Mouse (Mus musculus) forebrain, postnatal 0 days (tissue): ENCODE measurements around the gene Gm5127. TPM values are rescaled to one million over a fixed set of nuclear protein-coding genes. Genes with fewer than 3 reads are reported as not detected.

Experiments
- ATAC-seq: fragments of 200-750 bp; cut with Nextera tagmentation; 2 replicates; pipeline ENCODE4 v1.8.0; 2017; ENCODE audit warnings: mild to moderate bottlenecking, moderate library complexity
- DNase-seq: peaks from one replicate; pipeline ENCODE4 v3.0.0-alpha.2; 2015
- H3K27ac ChIP-seq: fragments of 300-500 bp; sonication (generic); 2 replicates; pipeline ENCODE4 v1.5.1; 2014; ENCODE audit warnings: low read depth, mild to moderate bottlenecking, antibody characterized with exemption, low read length, moderate library complexity, mixed read lengths
- H3K27me3 ChIP-seq: fragments of 300-500 bp; sonication (generic); 2 replicates; pipeline ENCODE4 v1.6.1; 2014; ENCODE audit warnings: mild to moderate bottlenecking, low read length, mixed read lengths; ENCODE audit not compliant: insufficient read depth
- H3K36me3 ChIP-seq: fragments of 300-500 bp; sonication (generic); 2 replicates; pipeline ENCODE4 v1.6.1; 2014; ENCODE audit warnings: mild to moderate bottlenecking, moderate library complexity; ENCODE audit not compliant: insufficient read depth
- H3K4me1 ChIP-seq: fragments of 300-500 bp; sonication (generic); 2 replicates; pipeline ENCODE4 v1.6.1; 2014; ENCODE audit warnings: antibody characterized with exemption; ENCODE audit not compliant: insufficient read depth
- H3K4me2 ChIP-seq: fragments of 300-500 bp; sonication (generic); 2 replicates; pipeline ENCODE4 v1.6.1; 2014; ENCODE audit warnings: low read depth, mild to moderate bottlenecking, moderate library complexity
- H3K4me3 ChIP-seq: fragments of 300-500 bp; sonication (generic); 2 replicates; pipeline ENCODE4 v1.5.1; 2014; ENCODE audit warnings: low read depth, low read length, mixed read lengths
- H3K9ac ChIP-seq: fragments of 300-500 bp; sonication (generic); 2 replicates; pipeline ENCODE4 v1.6.1; 2014; ENCODE audit warnings: mild to moderate bottlenecking
- H3K9me3 ChIP-seq: fragments of 300-500 bp; sonication (generic); 2 replicates; pipeline ENCODE4 v1.6.1; 2016; ENCODE audit warnings: low read length
- CTCF ChIP-seq: sonication (generic); IDR thresholded peaks from 2 replicates; pipeline ENCODE4 v1.5.1; 2016; ENCODE audit warnings: antibody characterized with exemption, control low read depth, low read depth
- WGBS: fragments of 180-500 bp; shearing (Covaris S2); extraction: QIAGEN DNeasy Blood & Tissue Kit; methylation state at CpG from one replicate; pipeline ENCODE4 v1.1.7; 2014; 5-methylcytosine and 5-hydroxymethylcytosine counted together
- microRNA-seq, 2 experiments: library from miRNA; unstranded; fragments of <30 nt; microRNA quantifications; one replicate each; pipeline ENCODE4; 2016
- polyA plus RNA-seq: library from polyadenylated mRNA; unstranded; fragments of >200 nt; fragmentation: Nextera tagmentation; extraction: Ambion mirVana; gene quantifications from 2 replicates; pipeline ENCODE4 v1.2.1, GENCODE M21; 2015
- total RNA-seq: library from RNA; depleted of rRNA; stranded (reverse); fragments of >200 nt; gene quantifications from 2 replicates; pipeline ENCODE4 v1.2.3, GENCODE M21; 2014; rRNA removed

Gm5127 gene
- total and polyA plus RNA-seq, 2 experiments from 2014 or later = 0.29 TPM; not detected in 1

DNA sequence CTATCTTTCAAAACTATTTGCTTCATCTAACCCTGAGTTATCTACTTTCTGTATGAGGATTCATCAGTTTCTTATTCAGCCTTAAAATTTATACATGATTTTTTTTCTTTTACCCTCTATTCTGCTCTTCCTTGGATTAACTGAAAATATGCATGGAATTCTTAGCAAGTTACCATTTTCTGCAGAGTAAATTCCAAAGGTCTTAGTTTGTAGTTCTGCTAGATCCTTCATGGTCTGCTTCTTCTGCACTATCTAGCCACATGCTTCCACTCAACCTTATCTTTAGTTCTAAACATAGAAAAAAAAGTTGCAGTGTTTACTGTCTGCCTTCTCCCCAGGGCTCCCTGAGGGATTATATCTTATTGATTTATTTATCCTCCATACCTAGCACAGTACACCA is 79.1 kb downstream of the Gm5127 start:
- no peak for ATAC-seq
- no peaks in the 10 kb centered on the region for H3K36me3 ChIP-seq
- H3K4me2 ChIP-seq = no peak overlapping the region
- no peak overlapping the region for H3K9ac ChIP-seq
- no peak overlapping the region for H3K27ac ChIP-seq
- no peaks in the 10 kb centered on the region for H3K27me3 ChIP-seq
- DNase-seq = no peak
- H3K4me3 ChIP-seq = no peak overlapping the region
- TF ChIP-seq CTCF = no peak
- no peaks in the 10 kb centered on the region for H3K4me1 ChIP-seq
- H3K9me3 ChIP-seq = no peaks in the 10 kb centered on the region

DNA sequence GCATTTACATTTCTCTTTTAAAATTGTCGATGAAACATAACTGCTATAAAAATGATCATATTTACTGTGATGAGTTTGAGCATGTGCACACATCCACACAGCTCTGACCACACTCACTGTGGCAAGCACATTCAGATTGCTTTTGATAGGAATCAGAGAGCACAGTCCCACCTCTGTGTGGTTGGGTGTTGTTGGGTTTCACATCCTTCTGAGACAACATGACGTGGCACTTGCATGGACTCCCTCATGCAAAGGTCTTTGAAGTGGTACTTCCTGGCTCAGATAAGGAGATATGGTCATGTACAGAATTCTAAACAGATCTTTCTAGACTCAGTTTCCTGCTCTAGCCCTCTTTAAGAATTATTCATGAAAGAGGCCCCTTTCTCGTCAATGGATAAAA is 121.6 kb downstream of the Gm5127 start:
- ATAC-seq (no peak), DNase-seq (no peak)
- no peaks in the 10 kb centered on the region for H3K4me1 ChIP-seq
- no peak overlapping the region for H3K27ac ChIP-seq
- H3K9ac ChIP-seq = no peak overlapping the region
- TF ChIP-seq CTCF = no peak
- H3K27me3 ChIP-seq = no peaks in the 10 kb centered on the region
- 89% methylated on average over 3 of the region's 3 CpGs for WGBS
- no peak overlapping the region for H3K4me3 ChIP-seq
- no peak overlapping the region for H3K4me2 ChIP-seq
- no peaks in the 10 kb centered on the region for H3K36me3 ChIP-seq
- H3K9me3 ChIP-seq = no peaks in the 10 kb centered on the region

DNA sequence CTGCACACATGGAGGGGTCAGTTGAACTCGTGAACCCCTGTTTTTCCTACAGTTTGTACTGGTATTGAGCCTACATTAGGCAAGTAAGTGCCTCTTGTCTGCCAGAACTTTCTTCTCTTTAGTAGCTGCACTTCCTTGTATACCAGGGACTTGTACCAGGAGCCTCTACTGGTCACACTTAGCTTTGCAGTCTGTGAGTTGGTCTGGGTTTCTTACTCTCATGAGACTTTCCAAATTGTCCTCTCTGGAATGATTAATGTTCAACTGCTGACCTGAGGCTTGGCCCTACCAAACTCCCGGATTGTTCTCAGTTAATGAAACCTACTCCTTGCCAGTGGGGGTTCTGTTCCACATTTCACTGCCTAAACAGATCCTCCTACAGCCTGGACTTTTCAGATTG is 134.2 kb downstream of the Gm5127 start:
- H3K27me3 ChIP-seq = no peaks in the 10 kb centered on the region
- ATAC-seq (no peak), DNase-seq (no peak)
- no peaks in the 10 kb centered on the region for H3K9me3 ChIP-seq
- H3K36me3 ChIP-seq = no peaks in the 10 kb centered on the region
- no peaks in the 10 kb centered on the region for H3K4me1 ChIP-seq
- H3K4me2 ChIP-seq = no peak overlapping the region
- WGBS = 37% methylated on average over 2 of the region's 2 CpGs
- TF ChIP-seq CTCF = no peak
- no peak overlapping the region for H3K27ac ChIP-seq
- no peak overlapping the region for H3K9ac ChIP-seq
- H3K4me3 ChIP-seq = no peak overlapping the region

DNA sequence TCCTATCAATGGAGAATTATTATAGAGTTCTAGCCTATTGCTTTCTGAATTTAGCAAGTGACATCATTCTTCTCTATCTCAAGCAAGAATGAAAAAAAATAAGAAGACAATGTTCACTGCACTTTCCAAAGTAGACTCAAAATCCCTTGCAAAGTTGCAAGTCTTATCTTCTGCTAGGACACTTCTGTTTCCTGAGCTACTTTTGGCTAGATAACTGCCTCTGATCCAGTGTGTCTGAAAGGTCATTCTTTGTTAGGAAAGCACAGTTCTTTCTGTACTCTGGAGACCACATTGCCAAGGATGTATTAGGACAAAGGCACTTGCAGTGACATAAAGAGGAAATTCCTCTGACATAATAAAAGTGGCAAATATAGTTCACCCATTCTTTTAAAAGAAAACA is 159.3 kb downstream of the Gm5127 start:
- no peak overlapping the region for H3K27ac ChIP-seq
- no peak for TF ChIP-seq CTCF
- no peak for ATAC-seq

DNA sequence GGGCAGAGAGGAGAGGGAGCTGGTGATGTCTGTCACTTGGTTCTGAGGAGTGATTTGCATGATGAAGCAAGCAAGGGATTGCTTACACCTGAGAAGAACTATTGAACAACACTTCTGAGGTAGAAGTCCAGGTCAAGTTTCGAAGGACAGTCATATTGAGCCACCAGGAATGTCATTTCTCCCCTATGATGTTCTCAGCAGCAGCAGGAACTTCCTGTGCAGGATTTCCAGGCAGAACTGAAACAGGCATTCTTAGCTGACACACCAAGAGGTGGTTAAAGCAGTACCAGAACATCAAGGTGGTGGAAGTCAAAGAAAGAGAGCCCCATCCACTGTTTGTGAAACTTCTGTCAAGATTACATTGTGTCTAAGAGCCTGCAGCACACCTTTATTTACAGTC is 172.3 kb downstream of the Gm5127 start:
- Histone ChIP-seq H3K4me1 (no peaks in the 10 kb centered on the region), H3K9ac (no peak overlapping the region), H3K36me3 (no peaks in the 10 kb centered on the region), H3K27me3 (no peaks in the 10 kb centered on the region), H3K9me3 (no peaks in the 10 kb centered on the region), H3K27ac (no peak overlapping the region), H3K4me2 (no peak overlapping the region), H3K4me3 (no peak overlapping the region)
- TF ChIP-seq CTCF = no peak
- 46% methylated on average over 1 of the region's 1 CpGs for whole genome bisulfite sequencing
- ATAC-seq = no peak
- DNase-seq = no peak

More for the DNA sequence above, 159.3 kb downstream of the Gm5127 start:
- Histone ChIP-seq H3K4me2 (no peak overlapping the region), H3K27me3 (no peaks in the 10 kb centered on the region), H3K9ac (no peak overlapping the region), H3K4me1 (no peaks in the 10 kb centered on the region), H3K9me3 (no peaks in the 10 kb centered on the region), H3K4me3 (no peak overlapping the region), H3K36me3 (no peaks in the 10 kb centered on the region)
- no peak for DNase-seq

Small RNA genes within 50 kb of the gene (microRNA-seq; reads per million reads assigned to microRNA genes)
- gene Gm22102 = 0 reads per million in 2 experiments

Other genes starting within 250 kb of the Gm5127 start
- 0.29 TPM in 1 of 2 replicates, not detected in the other for gene Fndc3c1, start 97.8 kb upstream of the Gm5127 start, total RNA-seq
- gene Fndc3c1, start 97.8 kb upstream of the Gm5127 start, polyA plus RNA-seq = 0.04 TPM in 1 of 2 replicates, not detected in the other
- gene Cysltr1, start 20.5 kb downstream of the Gm5127 start, total RNA-seq = 0.08 and 0.29 TPM in 2 replicates
- gene Cysltr1, start 20.5 kb downstream of the Gm5127 start, polyA plus RNA-seq = 0.25 and 0.47 TPM in 2 replicates